Mouse (Mus musculus): Measurements from ENCODE around the gene Pknox2. TPM values are rescaled to one million over a fixed set of nuclear protein-coding genes. Genes with fewer than 3 reads are reported as not detected.

Gene Pknox2
- polyA plus RNA-seq, 1 experiment = 13.6 TPM

- DNase-seq (ENCODE audit: low spot score) = no peak
These were observed 45.9 kb downstream of the Pknox2 start for GRCm38 (mm10) chr9:37101059-37101940.

DNA sequence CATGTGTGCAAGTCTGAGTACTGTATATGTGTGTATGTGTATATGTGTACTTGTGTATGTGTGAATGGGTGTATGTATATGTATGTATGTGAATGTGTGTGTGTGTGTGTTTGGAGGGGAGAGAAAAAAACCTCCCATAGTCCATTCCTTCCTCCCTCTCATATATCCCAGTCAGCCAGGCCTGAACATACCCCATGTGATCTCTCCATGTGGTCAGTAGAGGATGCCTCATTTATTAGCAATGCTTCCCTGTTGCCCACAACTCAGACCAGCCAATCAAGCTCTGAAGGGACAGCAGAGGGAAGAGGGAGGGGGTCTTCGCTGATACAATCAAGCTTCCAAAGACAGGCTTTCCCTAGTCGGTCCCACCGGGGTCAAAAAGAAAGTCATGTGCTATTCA, 47.6 kb downstream of the Pknox2 start:
- DNase-seq (ENCODE audit: low spot score) = no peak

DNA sequence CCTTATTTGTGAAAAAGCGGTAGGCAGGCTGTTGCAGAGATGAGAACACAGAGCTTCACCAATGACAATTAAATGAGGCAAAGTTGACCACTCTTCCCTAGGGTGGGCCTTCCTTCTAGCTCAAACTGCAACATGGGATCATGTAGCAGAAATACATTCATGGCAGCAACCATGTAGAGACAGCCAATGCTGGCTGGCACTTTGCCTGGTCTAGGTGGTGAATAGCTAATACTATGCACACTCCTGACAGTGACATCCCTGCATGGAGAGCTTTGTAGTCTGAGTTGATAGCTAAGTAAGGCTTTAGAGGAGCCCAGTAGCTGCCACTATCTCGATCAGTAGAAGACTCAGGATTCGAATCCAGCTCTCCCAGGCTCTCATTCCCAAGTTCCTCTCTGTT, 48.6 kb downstream of the Pknox2 start:
- DNase-seq (ENCODE audit: low spot score) = no peak

DNA sequence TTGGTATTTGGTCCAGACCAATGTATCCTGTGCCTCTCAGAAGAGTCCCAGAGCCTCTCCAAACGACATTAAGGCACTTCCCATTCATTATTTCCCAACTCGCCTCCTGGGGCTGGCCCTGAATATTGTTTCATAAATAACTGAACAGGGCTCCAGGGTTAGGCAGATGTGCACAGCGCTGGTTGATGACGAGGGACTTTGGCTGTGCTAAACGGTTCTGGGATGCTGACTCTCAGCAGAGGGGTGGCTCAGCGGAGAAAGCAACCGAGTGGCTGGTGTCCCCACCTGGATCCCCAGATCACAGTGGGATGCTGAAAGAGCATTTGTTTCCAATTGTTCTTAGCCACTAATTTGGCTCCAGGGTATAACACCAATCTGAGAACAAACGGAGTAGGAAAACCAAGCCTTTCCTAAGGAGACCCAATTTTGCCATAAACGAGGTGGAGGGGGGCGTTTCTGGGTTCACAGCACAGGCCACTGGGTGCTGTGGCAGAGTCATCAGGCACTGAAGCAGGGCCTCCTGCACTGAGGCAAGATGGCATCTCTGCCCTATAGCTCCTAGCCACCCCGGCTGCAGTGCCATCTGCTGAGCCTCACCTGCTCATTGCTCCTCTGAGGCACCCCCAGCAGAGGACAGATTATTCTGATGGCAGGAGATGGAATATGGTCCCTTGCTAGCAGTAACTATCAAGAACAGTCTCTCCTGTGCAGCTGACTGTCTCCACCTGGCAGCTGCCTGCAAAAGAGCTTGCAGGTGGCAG, 52.8 kb downstream of the Pknox2 start:
- no peak for DNase-seq (ENCODE audit: low spot score)

- no peak for DNase-seq (ENCODE audit: low spot score)
These were observed 54.1 kb downstream of the Pknox2 start for GRCm38 (mm10) chr9:37093086-37093485.

DNA sequence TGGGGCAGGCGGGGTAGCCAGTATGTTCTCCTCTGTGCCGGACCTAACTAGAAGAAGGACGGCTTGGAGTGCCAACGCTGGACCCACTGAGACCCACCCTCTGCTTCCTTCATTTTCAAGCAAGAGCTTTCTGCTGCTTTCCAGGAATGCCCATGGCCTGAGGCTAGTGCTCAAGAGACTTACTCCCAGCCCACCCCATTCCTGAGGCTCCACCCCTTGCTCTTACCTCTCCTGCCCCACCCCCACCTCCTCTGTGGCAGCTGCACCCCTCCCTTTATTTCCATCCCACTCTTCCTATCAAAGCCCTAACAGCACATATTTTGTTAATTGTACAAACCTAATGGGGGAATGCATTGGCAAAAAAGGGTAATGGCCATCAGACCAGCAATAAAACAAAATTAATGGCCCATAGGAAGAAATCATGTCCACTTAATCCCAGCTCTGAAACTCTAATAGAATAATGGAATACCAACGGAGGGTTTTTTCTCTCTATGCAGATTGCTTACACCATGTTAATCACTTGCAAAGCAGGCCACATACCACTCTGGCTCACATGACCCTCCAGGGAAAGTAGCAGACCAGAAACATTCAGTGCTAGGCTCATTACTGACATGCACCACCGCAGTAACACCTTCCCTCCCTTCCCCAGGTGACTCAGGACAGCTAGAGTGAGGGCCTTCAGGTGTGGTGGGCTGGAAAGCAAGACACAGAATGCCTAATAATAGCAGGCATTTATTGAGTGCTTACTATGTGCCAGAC, 57.1 kb downstream of the Pknox2 start:
- no peak for DNase-seq (ENCODE audit: low spot score)

- DNase-seq (ENCODE audit: low spot score) = no peak
These were observed 61.8 kb downstream of the Pknox2 start for GRCm38 (mm10) chr9:37085370-37085769.

- no peak for DNase-seq (ENCODE audit: low spot score)
These were observed 65.0 kb downstream of the Pknox2 start for GRCm38 (mm10) chr9:37082246-37082645.

- no peak for DNase-seq (ENCODE audit: low spot score)
These were observed 66.9 kb downstream of the Pknox2 start for GRCm38 (mm10) chr9:37080309-37080708.

GRCm38 (mm10) chr9:37077063-37077418, 70.2 kb downstream of the Pknox2 start:
- no peak for DNase-seq (ENCODE audit: low spot score)

DNA sequence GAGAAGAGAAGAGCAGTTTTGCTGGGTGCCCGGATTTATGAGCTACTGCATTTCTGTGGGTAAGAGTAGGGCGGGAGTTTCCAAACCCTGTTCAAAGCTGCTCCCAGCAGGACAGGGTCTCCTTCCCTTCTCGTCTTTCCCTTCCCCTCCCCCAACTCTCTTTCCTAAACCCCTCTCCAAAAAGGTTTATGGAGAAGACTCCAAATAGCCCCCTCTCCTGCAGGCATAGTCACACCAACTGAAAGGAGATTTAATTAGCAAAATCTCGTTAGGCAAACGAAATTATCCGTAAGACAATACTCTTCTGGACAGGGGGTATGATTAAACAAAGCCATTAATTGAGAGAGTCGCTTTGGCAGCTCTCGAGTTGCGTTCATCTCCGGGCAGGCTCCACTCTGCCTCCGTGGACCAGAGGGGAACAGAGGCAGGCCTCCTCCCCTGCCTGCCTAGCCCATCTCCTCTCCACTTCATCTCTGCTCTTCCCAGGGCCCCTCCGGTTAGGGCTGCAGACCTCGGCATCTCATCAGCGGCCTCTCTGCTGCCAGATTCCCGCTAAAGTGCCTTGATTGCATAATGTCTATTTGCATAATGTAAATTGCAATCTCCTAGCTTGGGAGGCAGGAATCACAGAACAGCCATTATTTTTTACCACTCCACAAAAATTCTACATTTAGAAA, 70.7 kb downstream of the Pknox2 start:
- no peak for DNase-seq (ENCODE audit: low spot score)

- DNase-seq (ENCODE audit: low spot score) = no peak
These were observed 71.3 kb downstream of the Pknox2 start for GRCm38 (mm10) chr9:37075903-37076302.

DNA sequence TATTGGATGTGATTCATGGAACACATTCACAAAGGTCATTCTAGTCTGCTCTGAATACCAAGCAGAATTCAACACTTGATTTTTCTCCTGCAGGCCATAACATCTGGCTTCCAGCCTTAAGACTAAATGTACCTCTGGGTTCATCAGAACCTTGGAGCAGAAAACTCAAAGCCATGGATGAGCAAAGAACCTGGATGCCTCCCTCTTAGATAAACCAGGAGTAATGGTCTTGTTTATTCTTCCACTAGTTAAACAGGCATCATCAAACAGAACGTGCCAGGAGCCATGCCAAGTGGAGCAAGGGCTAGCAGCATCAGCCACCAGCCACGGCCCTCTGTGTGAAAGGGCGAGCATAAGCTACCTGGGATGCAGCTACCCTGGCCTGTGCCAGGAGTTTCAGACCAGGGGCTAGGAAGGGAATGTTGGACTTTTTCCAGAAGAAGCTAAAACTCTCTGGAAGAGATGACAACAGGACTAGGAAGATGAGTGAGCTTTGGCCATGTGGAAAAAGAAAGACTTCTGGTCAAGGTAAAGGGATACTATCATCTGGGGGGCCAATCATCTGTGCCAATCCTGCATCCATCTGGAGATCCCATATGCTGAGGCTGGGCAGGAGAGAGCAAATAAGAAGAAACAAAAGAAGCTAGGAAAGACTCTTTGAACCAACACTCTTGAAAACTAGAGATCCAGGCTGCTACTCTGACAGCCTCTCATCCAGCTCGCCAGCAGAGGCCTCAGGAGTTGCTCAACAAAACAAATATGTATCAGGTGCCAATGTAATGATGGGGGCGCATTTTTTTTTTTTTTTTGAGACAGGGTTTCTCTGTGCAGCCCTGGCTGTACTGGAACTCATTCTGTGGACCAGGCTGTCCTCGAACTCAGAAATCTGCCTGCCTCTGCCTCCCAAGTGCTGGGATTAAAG, 77.6 kb downstream of the Pknox2 start:
- no peak for DNase-seq (ENCODE audit: low spot score)

DNA sequence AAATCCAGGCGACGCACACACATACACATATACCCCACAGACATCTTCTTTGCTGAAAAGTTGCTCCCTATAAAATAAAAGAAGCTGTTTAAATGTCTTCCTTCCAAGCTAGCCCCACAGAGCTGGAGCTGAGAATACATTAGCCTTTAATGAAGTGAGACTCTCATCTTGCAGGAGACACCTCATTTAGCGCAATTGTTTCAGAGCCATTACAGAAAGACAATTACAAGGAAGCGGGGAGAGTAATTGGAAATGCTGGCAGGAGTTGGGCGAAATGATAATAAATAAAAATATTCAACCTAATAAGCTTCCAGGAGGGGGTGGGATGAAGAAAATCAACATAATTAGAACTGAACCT, 79.8 kb downstream of the Pknox2 start:
- no peak for DNase-seq (ENCODE audit: low spot score)

DNA sequence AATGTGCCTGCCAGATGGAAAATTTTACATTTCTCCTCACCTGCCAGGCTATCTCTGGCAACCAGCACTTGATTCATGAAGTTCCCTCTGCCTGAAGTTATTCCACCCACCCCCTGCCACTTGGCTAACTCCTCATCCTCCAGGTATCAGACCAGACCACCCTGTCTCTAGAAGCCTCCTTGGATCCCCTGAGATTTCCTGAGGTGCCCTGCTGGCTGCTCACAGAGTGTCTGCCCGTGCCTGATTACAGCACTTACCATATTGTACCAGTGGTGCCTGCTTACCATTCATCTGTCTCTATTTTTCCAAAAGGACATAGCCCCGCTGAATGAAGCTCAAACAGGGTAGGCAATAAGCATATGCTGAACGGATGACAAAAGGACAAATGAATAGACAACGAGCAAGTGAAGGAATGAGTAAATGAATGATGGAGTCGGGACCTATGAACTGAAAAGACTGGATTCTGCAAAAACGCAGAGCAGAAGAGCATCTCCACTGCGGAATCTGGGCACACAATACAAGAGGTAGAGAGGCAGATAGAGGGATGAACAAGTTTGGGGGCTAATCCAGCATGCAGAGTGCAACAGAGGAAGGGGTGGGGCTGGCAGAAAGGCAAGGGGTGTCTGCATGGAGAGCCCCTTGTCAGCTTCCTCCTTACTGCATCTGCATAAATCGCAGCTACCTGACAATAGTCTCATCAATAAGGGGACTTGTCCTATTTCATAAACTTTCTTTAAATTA, 80.3 kb downstream of the Pknox2 start:
- no peak for DNase-seq (ENCODE audit: low spot score)

DNA sequence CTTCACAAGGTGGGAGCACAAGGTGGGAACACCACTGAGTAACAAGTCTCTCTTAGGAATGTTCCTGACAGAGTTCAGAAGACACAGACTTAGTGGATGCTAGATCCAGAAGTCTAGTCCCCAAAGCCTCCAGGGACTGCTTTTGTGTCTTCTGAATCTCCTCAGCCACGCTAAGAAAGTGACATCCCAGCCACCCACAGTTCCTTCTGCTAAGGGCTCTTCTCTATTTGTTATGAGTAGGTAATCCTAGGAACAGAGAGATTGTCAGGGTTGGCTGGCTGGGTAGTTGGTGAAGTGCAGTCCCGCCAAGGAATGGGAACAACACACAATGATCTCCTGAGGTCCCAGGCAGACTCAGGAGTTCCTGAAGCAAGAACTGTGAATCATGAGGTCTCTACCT, 85.6 kb downstream of the Pknox2 start:
- DNase-seq (ENCODE audit: low spot score) = no peak

DNA sequence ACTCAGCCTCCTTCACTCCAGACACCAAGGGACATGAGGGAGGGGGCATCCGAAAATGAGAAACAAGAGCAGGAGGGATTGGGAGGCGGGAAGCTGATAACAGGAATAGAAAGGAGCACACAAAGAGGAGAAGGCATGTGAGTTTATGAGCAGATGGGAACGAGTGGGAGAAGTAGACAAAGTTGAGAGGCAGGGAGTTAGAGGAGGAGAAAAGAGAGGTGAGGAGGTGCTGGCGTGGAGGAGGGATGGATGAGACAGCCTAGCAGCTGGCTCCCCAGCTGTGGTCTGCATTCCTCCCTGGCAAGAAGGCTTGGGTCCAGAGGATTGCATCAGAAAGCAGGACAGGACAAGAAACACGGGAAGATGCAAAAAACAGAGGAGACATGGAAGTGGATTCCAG, 92.5 kb downstream of the Pknox2 start:
- DNase-seq (ENCODE audit: low spot score) = no peak

DNA sequence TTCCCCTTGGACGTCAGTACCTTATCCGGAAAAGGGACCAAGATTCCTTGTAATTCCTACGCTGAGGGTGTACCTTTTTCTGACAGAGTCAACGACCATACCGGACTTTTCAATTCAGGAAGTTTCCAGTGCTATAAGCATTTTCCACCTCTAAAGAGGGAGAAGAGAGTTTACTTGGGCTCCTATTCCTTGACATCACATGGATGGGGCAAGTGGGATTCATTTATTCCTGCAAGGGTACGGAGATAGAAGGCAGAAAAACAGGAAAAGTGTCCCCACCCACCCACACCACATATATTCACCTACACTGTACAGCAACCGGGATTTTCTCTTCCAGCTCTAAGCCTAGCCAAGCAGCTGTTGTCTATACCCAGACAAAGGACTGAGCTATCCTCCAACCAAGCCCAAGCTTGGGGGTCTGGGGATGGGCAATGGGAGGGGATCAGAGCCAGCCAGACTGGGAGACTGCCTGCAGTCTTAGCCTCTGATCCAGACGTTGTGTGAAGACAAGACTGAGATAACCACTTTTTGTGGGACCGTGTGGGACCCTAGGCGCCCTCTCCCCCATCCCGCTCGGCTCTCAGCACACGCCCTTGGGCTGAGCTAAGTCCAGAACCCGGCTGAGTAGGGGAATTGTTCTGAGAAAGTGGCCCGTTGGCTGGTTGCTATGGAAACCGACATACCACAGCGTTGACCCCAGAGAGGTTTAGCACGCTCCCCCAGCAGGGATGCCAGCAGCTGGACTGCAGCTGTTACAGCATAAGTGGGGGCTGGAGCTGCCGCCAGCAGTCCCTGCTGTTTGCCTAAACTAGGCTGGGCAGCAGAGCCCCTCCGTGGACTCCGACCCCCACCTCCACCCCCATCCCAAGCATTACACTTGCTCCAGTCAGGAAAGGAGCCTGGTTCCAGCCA, 93.3 kb downstream of the Pknox2 start:
- no peak for DNase-seq (ENCODE audit: low spot score)

GRCm38 (mm10) chr9:37053041-37053440, 94.2 kb downstream of the Pknox2 start:
- no peak for DNase-seq (ENCODE audit: low spot score)
